Mouse (Mus musculus) right cerebral cortex, postnatal 14 days (tissue): ENCODE measurements at regions not wholly inside any gene's neighbourhood (a gene's known extent, or its start where the extent isn't known, plus 50 kb on each side); places are given as distances from the start of the nearest gene placed in this dataset.

ENCODE experiments used
- DNase-seq: peaks from one replicate; pipeline ENCODE4 v3.0.0; 2022

DNA sequence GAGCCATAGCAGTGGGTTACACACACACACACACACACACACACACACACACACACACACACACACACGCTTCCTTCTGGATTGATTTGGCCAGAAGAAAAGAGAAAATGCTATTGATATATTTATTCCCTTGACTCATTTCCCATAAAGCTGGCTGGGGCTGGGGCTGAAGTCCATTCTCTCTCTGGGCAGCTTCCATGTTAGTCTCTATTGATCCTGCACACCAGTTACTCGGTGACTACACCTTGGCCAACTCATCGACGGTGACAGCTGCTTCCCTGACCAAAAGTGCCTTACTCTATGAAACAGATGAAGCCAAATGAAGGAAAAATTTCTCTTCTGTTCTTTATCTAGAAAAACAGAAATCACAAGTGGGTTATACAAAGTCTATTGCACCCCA is 82.1 kb downstream of the Snx18 start:
- DNase-seq, result no peak

DNA sequence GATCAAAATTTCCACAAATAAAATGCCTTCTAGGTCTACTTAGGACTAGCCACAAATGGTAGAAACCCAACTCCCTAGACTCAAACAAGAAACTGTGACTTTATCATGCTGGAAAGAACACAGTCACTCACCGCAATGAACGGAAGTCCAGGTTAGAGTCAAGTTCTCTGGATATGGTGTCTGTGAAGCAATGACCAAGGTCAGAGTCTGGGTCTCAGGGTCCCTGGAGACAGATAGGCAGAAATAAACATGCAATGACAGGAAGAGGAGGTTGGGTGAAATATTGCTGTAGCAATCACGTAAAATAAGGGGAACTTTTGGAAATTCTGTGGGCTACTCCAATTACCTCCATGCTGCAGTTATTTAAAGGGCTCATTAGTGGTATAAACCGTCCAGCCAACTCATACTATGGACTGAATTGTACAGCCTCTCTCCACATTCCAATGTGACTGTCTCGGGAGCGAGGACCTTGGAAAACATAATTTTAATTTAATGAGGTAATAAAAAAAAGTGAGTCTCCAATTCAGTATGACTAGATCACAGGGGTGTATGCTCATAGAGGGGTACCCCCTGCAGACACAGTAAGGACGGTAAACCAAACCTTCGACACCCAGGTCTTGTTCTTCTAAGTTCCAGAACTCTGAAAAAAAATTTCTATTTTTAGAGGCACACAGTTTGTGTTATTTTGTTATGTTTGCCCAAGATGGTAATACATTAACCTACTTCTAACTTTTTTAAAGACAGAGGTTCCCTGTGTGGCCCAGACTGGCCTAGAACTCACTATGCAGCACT is 83.5 kb downstream of the Snx18 start:
- DNase-seq, result no peak

DNA sequence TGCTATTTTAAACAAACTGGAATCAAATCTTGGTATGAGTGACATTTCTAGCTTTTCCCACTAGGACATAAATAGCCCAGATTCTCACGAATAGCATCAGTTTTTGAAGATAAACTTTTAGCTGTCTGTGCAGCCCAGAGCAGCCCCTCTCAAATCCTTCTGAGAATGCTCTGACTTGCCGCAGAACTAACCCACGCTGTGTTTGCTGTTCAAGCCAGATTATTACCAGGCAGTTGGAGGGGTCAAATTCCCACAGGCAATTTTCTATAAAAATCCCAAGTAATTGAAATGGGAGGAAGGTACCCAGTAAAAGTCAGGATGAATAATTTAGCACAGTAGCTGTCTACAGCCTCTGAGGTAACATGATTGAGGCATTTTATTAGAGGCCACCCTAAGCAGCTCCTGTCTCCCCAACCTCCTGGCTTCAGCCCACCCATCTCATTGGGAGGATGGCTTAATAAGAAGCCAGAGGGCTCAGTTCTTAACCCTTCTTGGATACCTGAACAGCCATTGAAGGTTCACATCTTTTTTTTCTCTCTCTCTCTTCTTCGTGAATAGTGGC is 84.4 kb downstream of the Snx18 start:
- DNase-seq, result no peak

DNA sequence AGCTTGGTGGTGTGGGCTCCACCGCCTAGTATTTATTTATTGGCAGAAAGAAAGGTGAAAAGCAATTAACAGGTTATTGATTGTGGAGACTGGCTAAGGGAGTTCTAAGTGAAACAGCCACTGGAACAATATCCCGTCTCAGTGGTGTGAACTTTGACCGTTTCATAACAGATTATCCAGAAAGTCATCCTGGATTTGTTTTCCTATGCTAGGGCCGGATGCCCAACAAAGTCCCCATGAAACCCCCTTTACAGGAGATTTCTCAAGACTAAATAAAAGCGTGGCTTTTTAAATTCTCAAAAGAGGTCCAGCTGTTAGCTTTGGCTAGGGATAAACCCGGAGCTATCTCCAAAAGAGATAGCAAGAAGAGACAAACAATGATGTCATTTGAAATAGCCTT is 91.4 kb downstream of the Snx18 start:
- no peak for DNase-seq

- DNase-seq, result no peak
Observed at GRCm38 (mm10) chr13:113523503-113523902, 94.9 kb downstream of the Snx18 start.

- no peak for DNase-seq
Observed at GRCm38 (mm10) chr13:113518144-113518543, 100.2 kb downstream of the Snx18 start.

DNA sequence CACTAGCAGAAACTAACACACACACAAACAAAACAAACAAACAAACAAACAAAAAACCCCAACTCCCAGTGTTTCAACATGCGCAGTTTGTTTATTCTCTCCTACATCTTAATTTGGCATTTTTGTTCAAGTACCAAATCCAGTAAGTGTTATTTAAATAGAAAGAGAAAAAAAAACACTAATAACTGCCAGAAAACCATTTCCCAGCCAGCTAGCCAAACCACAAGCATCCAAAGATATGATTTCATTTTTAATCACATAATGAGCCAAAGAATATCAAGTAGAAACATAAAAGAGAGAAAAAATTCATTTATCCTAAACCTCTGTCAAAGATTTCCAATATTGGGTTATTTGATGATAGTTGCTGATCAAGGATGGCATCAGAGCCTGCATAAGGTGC is 102.3 kb downstream of the Snx18 start:
- DNase-seq, result no peak

DNA sequence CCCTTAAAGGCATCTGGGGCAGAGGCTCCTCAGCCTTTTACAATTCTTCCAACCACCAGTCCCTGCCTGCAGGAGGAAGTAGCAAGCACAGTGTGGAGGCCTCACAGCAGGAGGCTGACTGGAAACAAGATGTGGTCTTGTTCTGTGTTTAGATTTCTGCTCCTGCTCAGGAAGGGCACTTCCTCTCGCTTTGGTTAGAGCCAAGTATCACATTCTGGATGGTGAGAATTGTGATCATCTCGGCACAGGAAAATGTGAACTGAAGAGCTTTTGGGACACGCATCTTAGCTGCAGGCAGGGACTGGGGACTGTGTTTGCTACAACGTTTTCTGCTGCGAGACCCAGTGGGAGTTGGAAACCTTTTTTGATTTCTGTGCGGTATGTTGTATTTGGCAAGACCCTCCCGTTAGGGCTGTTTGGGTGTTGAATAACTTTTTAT is 103.2 kb downstream of the Snx18 start:
- DNase-seq, result peak; percentile 35

DNA sequence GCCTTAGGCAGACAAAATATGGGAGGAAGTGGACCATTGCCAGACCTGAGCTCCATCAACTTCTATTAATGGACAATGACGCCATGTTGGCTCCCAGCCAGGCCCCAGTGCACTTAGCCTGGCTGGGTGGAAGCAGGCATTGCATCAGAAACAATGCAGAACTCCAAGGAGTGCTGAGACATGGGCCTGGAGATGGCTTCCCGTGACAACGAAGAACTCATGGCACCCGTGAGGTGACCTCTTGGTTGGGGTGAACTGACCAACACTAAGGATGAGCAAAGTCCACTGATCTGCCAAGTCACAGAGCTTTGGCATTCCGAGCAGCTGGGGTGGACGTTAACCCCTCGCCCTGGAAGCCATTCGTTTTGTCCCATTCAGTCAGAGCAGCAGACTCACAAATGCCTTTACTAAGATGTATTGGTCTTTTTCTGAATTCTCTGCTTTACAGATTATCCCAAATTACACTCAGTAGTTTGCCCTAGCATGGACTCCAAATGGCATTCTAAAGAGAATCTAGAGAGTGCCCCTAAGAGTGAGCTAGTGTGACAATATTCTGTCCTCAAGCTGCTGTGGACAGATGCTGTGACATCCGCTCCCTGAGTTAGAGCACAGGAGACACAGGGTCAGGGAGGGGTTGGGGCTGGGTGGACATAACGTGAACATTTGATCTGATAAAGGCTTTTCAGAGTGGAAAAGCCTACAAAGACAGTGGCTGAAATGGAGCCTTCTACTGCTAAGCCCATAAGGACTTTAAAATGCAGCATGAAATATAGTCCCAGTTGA is 108.8 kb downstream of the Snx18 start:
- peak; percentile 78 for DNase-seq

DNA sequence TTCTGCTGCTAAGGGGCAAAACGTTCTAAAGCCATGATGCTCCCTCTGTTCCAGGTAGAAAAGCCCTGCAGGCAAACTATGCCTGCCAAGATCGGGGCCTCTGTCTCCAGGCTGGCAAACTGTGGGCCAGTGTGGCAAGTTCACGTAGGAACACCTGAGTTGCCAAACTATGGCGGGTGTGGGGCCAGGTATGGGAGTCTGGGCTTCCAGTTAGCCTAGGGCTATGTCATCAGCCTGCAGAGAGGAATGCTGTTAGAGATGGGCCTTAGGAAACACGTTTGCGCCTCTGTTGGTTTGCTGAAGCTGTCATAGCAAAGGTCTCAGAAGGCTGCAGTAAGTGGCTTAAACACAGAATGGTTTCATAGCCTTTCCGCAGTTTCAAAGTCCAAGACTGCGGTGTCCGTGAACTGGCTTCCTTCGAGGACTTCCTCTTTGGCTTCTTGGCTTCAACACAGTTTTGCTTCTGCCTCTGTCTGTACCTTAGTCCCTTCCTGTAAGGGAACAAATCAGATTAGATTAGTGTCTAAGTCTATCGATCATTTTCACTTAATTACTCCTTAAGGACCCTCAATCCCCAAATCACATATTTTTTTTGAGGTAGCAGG is 110.1 kb downstream of the Snx18 start:
- no peak for DNase-seq

DNA sequence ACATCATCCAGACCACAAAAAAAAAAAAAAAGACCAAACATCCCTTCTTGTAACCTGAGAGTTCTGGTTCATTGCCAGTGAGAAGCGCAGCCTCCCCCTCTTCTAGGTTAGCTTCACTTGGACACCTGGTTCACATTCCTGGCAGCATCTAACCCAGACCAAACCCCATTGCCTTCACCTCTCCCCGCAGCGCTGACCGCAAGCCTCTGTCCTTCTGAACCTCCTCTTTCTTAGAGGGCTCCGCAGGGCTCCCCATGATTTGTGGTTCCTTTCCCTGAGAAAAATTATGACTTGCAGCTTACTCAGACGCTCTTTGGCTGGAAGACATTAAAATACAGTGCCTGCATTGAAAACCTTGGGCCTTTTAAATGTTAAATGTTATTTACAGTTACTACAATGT is 115.8 kb downstream of the Snx18 start:
- DNase-seq, result no peak

GRCm38 (mm10) chr13:113502059-113502458 is 116.3 kb downstream of the Snx18 start:
- no peak for DNase-seq

DNA sequence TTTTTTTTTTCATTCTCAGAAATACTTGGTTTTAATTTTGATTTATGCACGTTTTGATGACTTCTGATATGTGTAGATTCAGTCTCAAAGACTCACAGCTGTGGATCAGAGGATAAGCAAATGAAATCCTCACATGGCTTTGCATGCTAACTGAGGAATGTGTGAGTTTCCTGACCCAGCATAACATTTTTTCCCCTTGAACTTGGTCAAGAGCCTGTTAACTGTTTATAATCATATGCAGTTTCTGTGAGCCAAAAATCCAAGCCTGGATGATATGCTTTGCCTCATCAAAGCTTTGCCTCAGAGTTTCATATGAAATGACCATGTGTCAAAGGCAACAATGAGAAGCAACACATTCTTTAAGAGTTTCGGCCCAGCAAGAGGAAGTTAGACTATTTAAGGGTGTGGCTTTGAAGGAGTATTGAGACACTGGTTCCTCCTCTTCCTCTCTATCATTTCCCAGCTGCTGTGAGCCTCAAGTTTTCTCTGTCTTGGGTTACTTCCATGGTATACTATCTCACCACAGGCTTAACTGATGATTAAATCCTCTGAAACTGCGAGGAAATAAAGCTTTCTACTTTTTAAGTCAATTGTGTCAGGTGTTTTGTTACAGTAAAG is 117.9 kb downstream of the Snx18 start:
- no peak for DNase-seq

GRCm38 (mm10) chr13:113499079-113499710 is 119.2 kb downstream of the Snx18 start:
- DNase-seq, result no peak

DNA sequence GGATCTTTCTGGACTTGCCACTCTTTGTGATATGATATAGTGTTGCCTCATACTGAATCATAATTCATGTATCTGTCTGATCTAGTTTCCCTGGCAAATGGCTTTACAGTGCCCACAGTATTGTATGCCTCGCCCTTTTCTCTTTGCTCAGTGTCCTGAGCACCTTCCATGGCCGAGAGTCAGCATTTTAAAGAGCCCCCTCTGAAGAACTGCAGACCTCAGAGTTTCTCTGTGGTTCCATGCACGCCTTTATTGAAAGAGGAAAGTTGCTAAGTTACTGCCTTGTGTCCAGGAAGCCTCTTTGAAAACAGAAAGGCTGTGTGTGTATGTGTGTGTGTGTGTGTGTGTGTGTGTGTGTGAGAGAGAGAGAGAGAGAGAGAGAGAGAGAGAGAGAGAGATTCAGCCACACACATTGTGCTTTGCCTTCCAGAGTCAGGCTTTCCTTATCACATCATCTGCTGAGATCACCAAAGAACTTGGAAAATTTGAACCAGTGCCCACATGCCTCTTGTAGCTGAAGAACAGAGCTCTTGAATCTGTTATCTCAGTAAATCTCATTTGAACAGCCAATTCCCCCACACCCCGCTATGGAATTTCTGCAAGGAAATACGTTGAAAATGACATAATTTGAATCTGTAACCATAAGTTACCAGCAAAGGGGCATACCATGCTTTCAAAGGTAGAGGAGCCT is 122.6 kb downstream of the Snx18 start:
- no peak for DNase-seq

GRCm38 (mm10) chr13:113495136-113495535 is 123.2 kb downstream of the Snx18 start:
- no peak for DNase-seq

DNA sequence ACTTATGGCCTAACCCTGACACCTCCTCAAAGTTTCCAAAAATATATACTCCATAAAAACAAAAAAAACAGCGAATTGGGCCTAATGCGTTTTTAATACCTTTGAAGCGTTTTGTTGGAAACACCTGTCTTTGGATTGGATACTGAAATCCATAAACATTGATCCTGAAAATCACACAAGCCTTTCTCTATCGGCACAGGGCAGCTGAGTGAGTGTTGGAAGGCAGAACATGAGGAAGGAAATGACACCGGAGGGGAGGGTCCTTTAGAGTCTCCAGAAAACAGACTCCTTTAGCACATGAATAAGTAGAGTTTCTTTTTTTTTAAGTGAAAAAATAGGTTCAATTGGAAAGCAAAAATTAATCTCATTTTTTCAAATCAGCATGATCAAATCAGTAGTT is 123.7 kb downstream of the Snx18 start:
- no peak for DNase-seq

DNA sequence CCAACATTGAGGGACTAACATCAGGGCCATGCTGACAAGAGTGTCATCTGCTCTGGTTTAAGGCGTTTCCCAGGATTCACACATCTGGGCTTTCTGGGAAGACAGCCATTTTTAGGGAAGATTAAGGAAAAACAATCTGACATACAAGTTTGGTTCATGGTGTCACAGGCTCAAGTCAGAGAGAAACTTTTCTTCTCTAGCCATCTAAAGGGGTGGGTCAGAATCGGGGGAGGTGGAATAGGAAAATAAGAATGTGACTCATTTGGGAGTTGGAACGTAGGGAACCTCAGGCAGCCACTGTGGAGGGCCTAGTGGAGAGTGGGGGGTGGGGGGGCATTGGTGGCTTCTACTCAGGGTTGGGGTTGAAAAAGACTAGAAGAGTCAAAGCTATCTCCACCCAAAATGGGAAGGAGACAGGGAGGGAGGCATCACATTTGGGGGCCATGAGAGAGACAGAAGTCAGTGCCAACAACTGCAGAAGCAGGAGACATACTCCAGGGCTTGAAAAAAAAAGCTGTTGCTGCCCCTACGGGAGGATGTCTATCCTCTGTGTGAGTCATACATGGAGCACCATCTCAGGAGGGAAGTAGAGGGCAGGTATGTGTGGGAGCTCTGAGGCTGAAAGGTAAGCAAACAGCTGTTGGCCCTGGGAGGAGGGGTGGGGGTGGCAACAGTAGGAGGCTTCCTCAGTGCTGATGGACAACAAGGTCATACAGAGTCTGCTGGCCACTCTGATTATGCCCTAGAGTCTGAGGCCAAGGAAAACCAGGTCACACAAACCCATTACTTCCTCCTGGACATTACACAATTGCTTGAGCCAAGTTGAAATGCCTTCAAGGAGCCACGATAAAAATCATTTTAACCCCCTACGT is 128.2 kb downstream of the Snx18 start:
- DNase-seq, result no peak

GRCm38 (mm10) chr13:113486368-113486955 is 131.9 kb downstream of the Snx18 start:
- DNase-seq, result no peak

DNA sequence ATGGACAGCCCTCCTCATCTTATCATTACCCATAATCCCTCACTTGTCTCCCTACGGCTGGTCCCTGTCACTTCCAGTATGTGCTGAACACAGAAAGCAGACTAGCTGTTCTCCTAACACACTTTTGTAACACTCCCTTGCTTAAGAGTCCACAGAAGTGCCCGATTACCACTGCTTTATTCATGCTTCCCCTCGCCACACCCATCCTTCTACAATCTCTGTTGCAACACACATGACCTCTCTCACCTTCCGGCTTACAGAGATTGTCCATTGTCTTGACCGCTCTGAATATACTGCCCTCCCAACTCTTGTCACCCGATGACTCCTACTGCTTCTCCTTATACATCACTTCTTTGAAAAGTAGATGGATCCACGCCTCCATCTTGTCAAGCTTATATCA is 132.9 kb downstream of the Snx18 start:
- no peak for DNase-seq
